Mouse (Mus musculus) kidney, embryonic 16.5 days (tissue): ENCODE measurements around the gene Twistnb. TPM values are rescaled to one million over a fixed set of nuclear protein-coding genes. Genes with fewer than 3 reads are reported as not detected.

Experiments used
- ATAC-seq: fragments of 200-750 bp; cut with Nextera tagmentation; 2 replicates; pipeline ENCODE4 v1.8.0; 2017; ENCODE audit warnings: moderate TSS enrichment; ENCODE audit not compliant: low FRiP score, low TSS enrichment
- H3K27ac ChIP-seq: fragments of 300-500 bp; sonication (generic); 2 replicates; pipeline ENCODE4 v1.5.1; 2014; ENCODE audit warnings: low read length
- H3K27me3 ChIP-seq: fragments of 300-500 bp; sonication (generic); 2 replicates; pipeline ENCODE4 v1.6.1; 2014; ENCODE audit warnings: low read length, control low read depth, mixed read lengths; ENCODE audit not compliant: insufficient read depth
- H3K36me3 ChIP-seq: fragments of 300-500 bp; sonication (generic); 2 replicates; pipeline ENCODE4 v1.6.1; 2014; ENCODE audit warnings: low read length, control low read depth, mixed read lengths; ENCODE audit not compliant: insufficient read depth
- H3K4me1 ChIP-seq: fragments of 300-500 bp; sonication (generic); 2 replicates; pipeline ENCODE4 v1.6.1; 2014; ENCODE audit warnings: low read length, control low read depth, mixed read lengths; ENCODE audit not compliant: insufficient read depth
- H3K4me2 ChIP-seq: fragments of 300-500 bp; sonication (generic); replicated peaks from 2 replicates; pipeline ENCODE4 v1.6.1; 2014; ENCODE audit warnings: low read depth, low read length
- H3K4me3 ChIP-seq: fragments of 300-500 bp; sonication (generic); 2 replicates; pipeline ENCODE4 v1.5.1; 2014; ENCODE audit warnings: mild to moderate bottlenecking, low read length
- H3K9ac ChIP-seq: fragments of 300-500 bp; sonication (generic); replicated peaks from 2 replicates; pipeline ENCODE4 v1.6.1; 2014; ENCODE audit warnings: low read length
- H3K9me3 ChIP-seq: fragments of 300-500 bp; sonication (generic); 2 replicates; pipeline ENCODE4 v1.6.1; 2016; ENCODE audit warnings: low read length, control low read depth
- WGBS: fragments of 180-500 bp; shearing (Covaris S2); extraction: QIAGEN DNeasy Blood & Tissue Kit; methylation state at CpG from one replicate; pipeline ENCODE4 v1.1.7; 2014; 5-methylcytosine and 5-hydroxymethylcytosine counted together
- polyA plus RNA-seq: library from polyadenylated mRNA; unstranded; fragments of >200 nt; fragmentation: Nextera tagmentation; extraction: Ambion mirVana; gene quantifications from 2 replicates; pipeline ENCODE4 v1.2.1, GENCODE M21; 2015

Twistnb gene
- 57.6 and 59.5 TPM in 2 replicates for polyA plus RNA-seq

DNA sequence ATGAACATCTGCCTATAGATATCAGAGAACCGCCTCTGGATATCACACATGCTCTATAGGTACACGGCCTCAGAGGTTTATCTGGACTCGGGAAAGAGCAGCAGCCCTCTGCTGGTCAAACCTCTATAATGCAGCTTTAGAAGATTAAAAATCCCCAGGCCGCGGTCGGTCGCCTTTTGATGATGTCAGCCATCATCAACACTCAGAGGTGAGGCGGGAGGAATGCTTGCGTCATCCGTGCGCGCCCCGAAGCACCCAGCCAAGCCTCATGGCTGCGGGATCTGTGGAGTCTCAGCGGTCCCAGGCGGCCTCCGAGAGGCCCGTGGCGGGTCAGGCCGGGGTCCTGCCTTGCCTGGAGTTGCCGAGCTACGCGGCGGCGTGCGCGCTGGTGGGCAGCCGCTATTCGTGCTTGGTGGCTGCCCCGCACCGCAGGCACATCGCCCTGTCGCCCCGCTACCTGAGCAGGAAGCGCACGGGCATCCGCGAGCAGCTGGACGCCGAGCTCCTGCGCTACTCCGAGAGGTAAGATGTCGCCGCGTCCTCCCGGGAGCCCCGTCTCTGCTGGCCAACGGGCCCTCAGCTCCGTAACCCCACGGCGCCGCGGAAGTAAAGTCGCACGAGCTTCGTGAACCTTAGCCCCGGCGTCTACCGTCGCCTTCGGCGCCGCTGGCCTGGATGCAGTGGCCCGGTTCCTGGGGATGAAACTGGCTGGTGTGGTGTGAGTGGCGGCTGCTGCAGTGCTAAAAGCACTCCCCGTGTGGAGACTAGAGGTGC, at the start of gene Twistnb:
Twistnb (plus strand) TSS at position 249 of the 774 bp plus-strand sequence.
- Histone ChIP-seq H3K9ac (peak within 1 kb of the TSS; percentile 75), H3K27ac (peak within 1 kb of the TSS; percentile 76), H3K27me3 (0 out of 2 replicates have a peak, but pooled peaks cover 4% of the 10 kb centered on the region), H3K4me2 (peak within 1 kb of the TSS; percentile 78), H3K9me3 (no peaks in the 10 kb centered on the region), H3K4me3 (peak within 1 kb of the TSS; percentile 99), H3K36me3 (peaks cover 3% of the 10 kb centered on the region; the same call in 1 of the 2 replicates), H3K4me1 (peaks cover 7% of the 10 kb centered on the region)
- under 1% methylated on average over 66 of the region's 66 CpGs for WGBS
- peak; percentile 96 for ATAC-seq

DNA sequence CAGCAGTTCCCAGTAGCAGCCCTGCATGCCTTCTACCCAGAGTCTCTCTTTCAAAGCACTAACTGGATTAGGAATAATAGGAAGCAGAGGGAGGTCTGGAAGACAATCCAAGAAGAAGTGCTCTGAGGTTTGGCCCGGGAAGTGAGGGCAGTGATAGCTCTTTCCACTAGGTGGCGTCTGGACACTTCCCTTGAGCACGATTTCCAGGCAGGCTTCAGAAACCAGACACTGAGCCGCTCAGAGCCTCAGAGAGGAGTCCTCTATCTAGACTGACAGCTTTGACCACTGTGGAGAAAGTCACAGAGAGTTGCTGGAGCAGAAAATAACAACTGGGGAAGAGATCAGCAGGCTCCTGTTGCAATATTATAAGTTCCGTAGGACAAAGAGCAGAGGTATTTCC, 40.6 kb upstream of the Twistnb start:
- WGBS = 14% methylated on average over 5 of the region's 5 CpGs
- Histone ChIP-seq H3K9ac (no peak overlapping the region), H3K4me1 (no peaks in the 10 kb centered on the region), H3K9me3 (no peaks in the 10 kb centered on the region), H3K27ac (no peak overlapping the region), H3K4me3 (no peak overlapping the region), H3K27me3 (no peaks in the 10 kb centered on the region), H3K36me3 (no peaks in the 10 kb centered on the region), H3K4me2 (no peak overlapping the region)
- ATAC-seq = peak; percentile 68; the same call in 1 of the 2 replicates

- H3K27ac ChIP-seq = no peak overlapping the region
- H3K36me3 ChIP-seq = no peaks in the 10 kb centered on the region
- no peak for ATAC-seq
Measured at GRCm38 (mm10) chr12:33390844-33391560, 38.4 kb upstream of the Twistnb start.

GRCm38 (mm10) chr12:33394804-33395623, 34.4 kb upstream of the Twistnb start, which contains the start of gene Efcab10:
Efcab10 (plus strand) TSS chr12:33394854.
- Histone ChIP-seq H3K4me3 (peak within 1 kb of the TSS; percentile 42), H3K9ac (peak within 1 kb of the TSS; percentile 46), H3K4me2 (peak within 1 kb of the TSS; percentile 62), H3K4me1 (peaks cover 7% of the 10 kb centered on the region), H3K36me3 (no peaks in the 10 kb centered on the region), H3K27ac (no peak within 1 kb of the TSS), H3K9me3 (no peaks in the 10 kb centered on the region), H3K27me3 (no peaks in the 10 kb centered on the region)
- 5% methylated on average over 24 of the region's 24 CpGs for WGBS
- ATAC-seq = peak; percentile 80

More at GRCm38 (mm10) chr12:33390844-33391560, 38.4 kb upstream of the Twistnb start:
- no peaks in the 10 kb centered on the region for H3K27me3 ChIP-seq
- no peak overlapping the region for H3K4me3 ChIP-seq
- H3K4me2 ChIP-seq = no peak overlapping the region
- H3K9me3 ChIP-seq = no peaks in the 10 kb centered on the region
- H3K4me1 ChIP-seq = peaks cover 7% of the 10 kb centered on the region
- 53% methylated on average over 2 of the region's 2 CpGs for WGBS
- H3K9ac ChIP-seq = no peak overlapping the region

- no peak overlapping the region for H3K27ac ChIP-seq
- 18% methylated on average over 7 of the region's 7 CpGs for WGBS
- H3K36me3 ChIP-seq = no peaks in the 10 kb centered on the region
- H3K4me2 ChIP-seq = no peak overlapping the region
- 0 out of 2 replicates have a peak, but pooled peaks have one; percentile 35 for ATAC-seq
- H3K27me3 ChIP-seq = no peaks in the 10 kb centered on the region
- no peak overlapping the region for H3K9ac ChIP-seq
- no peaks in the 10 kb centered on the region for H3K4me1 ChIP-seq
- no peaks in the 10 kb centered on the region for H3K9me3 ChIP-seq
- no peak overlapping the region for H3K4me3 ChIP-seq
Measured at GRCm38 (mm10) chr12:33403265-33403693, 26.2 kb upstream of the Twistnb start.

DNA sequence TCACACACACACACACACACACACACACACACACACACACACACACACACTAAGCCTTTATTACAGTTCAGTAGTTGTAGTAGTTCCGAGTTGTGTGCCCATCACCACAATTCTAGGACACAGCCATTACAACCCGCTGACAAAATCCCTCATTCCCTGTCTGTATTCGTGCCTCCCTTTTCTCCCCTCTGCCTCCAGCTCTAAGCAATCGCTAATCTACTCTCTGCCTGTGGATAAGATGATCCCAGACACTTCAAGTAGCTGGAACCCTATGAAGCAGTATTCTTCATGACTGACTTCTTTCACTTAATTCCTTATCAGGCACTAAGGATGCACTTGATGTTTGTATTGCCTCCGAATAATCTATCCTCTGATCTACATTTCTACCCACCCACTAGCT, 24.4 kb upstream of the Twistnb start:
- no peaks in the 10 kb centered on the region for H3K27me3 ChIP-seq
- ATAC-seq = no peak
- 74% methylated on average over 5 of the region's 5 CpGs for WGBS
- no peak overlapping the region for H3K27ac ChIP-seq
- H3K4me1 ChIP-seq = no peaks in the 10 kb centered on the region
- H3K4me2 ChIP-seq = no peak overlapping the region
- H3K36me3 ChIP-seq = no peaks in the 10 kb centered on the region
- H3K9me3 ChIP-seq = no peaks in the 10 kb centered on the region
- H3K9ac ChIP-seq = no peak overlapping the region
- H3K4me3 ChIP-seq = no peak overlapping the region

GRCm38 (mm10) chr12:33405398-33406026, 23.9 kb upstream of the Twistnb start:
- Histone ChIP-seq H3K27me3 (no peaks in the 10 kb centered on the region), H3K9me3 (no peaks in the 10 kb centered on the region), H3K27ac (no peak overlapping the region), H3K4me1 (no peaks in the 10 kb centered on the region), H3K36me3 (no peaks in the 10 kb centered on the region), H3K4me3 (no peak overlapping the region), H3K4me2 (no peak overlapping the region), H3K9ac (no peak overlapping the region)
- ATAC-seq = no peak
- WGBS = 34% methylated on average over 6 of the region's 6 CpGs

DNA sequence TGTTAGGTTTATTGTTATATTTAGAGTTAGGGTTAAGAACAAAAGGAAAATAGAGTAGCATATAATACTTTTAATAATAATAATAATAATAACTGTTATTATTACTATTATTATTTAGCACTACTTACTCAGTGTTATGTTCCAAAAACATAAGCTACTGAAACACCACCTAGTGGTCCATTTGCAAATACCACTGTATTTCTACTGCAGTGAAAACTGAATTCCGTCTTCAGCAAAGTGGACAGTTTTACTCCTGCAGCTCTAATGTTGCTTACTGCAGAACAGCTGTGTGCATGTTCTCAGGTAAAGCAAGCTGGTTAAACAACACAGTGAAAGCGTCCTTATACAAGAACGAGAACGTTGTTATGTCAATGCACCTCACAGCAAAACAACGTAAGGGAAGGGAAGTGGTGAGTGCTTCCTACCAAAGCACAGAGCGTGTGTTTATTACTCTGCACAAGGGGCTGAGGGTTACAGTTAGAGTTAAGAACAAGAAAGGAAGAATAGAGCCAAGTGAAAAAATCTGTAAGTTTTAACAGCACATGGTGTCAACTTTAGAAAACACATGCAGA, 17.8 kb upstream of the Twistnb start:
- Histone ChIP-seq H3K4me1 (no peaks in the 10 kb centered on the region), H3K27ac (no peak overlapping the region), H3K36me3 (no peaks in the 10 kb centered on the region), H3K4me3 (no peak overlapping the region), H3K4me2 (no peak overlapping the region), H3K9ac (no peak overlapping the region), H3K9me3 (no peaks in the 10 kb centered on the region), H3K27me3 (no peaks in the 10 kb centered on the region)
- ATAC-seq = no peak
- 58% methylated on average over 6 of the region's 6 CpGs for WGBS

- 0 out of 2 replicates have a peak, but pooled peaks cover 4% of the 10 kb centered on the region for H3K27me3 ChIP-seq
- no peaks in the 10 kb centered on the region for H3K36me3 ChIP-seq
- WGBS = 28% methylated on average over 3 of the region's 3 CpGs
- no peak overlapping the region for H3K4me2 ChIP-seq
- no peak overlapping the region for H3K27ac ChIP-seq
- ATAC-seq = no peak
- H3K4me3 ChIP-seq = no peak overlapping the region
- no peaks in the 10 kb centered on the region for H3K4me1 ChIP-seq
- no peak overlapping the region for H3K9ac ChIP-seq
- H3K9me3 ChIP-seq = no peaks in the 10 kb centered on the region
Measured at GRCm38 (mm10) chr12:33424329-33424728, 5.1 kb upstream of the Twistnb start.
